Mouse (Mus musculus) intestine, embryonic 15.5 days (tissue): ENCODE measurements around the gene Ror1. TPM values are rescaled to one million over a fixed set of nuclear protein-coding genes. Genes with fewer than 3 reads are reported as not detected.

Experiments used
- ATAC-seq: fragments of 200-750 bp; cut with Nextera tagmentation; 2 replicates; pipeline ENCODE4 v1.8.0; 2017; ENCODE audit warnings: moderate TSS enrichment, moderate library complexity
- H3K27ac ChIP-seq: fragments of 300-500 bp; sonication (generic); 2 replicates; pipeline ENCODE4 v1.5.1; 2015; ENCODE audit warnings: mild to moderate bottlenecking, inconsistent platforms
- H3K27me3 ChIP-seq: fragments of 300-500 bp; sonication (generic); replicated peaks from 2 replicates; pipeline ENCODE4 v1.6.1; 2015; ENCODE audit warnings: inconsistent platforms
- H3K36me3 ChIP-seq: fragments of 300-500 bp; sonication (generic); 2 replicates; pipeline ENCODE4 v1.6.1; 2015; ENCODE audit warnings: inconsistent platforms
- H3K4me1 ChIP-seq: fragments of 300-500 bp; sonication (generic); replicated peaks from 2 replicates; pipeline ENCODE4 v1.6.1; 2015; ENCODE audit warnings: inconsistent platforms
- H3K4me2 ChIP-seq: fragments of 300-500 bp; sonication (generic); replicated peaks from 2 replicates; pipeline ENCODE4 v1.6.1; 2015; ENCODE audit warnings: mild to moderate bottlenecking, inconsistent platforms
- H3K4me3 ChIP-seq: fragments of 300-500 bp; sonication (generic); replicated peaks from 2 replicates; pipeline ENCODE4 v1.5.1; 2015; ENCODE audit warnings: inconsistent platforms
- H3K9ac ChIP-seq: fragments of 300-500 bp; sonication (generic); 2 replicates; pipeline ENCODE4 v1.6.1; 2015; ENCODE audit warnings: inconsistent platforms
- H3K9me3 ChIP-seq: fragments of 300-500 bp; sonication (generic); 2 replicates; pipeline ENCODE4 v1.6.1; 2016; ENCODE audit warnings: inconsistent platforms
- WGBS: fragments of 180-500 bp; shearing (Covaris S2); methylation state at CpG from one replicate; pipeline ENCODE4 v1.1.7; 2015; 5-methylcytosine and 5-hydroxymethylcytosine counted together
- polyA plus RNA-seq: library from polyadenylated mRNA; unstranded; fragments of >200 nt; fragmentation: Nextera tagmentation; extraction: Ambion mirVana; gene quantifications from 2 replicates; pipeline ENCODE4 v1.2.1, GENCODE M21; 2015

The Ror1 gene
- polyA plus RNA-seq, 1 experiment from 2014 or later = 9.3 TPM

DNA sequence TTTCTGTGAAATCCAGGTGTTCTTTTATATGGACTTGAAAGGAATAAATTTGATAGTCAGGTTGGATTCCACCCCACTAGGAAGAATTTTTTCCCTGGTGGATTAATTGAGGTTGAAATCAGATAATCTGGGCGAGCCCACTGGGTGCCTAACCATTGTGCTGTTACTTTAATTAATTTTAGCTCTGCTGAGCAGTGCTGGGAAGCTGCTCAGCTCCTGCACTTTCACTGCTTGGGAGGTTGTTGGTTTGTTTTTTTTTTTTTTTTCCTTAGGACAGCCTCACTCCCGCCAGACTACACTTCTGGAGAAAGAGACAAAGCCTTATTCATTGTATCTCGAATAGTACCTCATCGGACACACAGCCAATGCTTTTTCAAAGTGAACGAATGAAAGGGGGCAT lies 75.2 kb downstream of the Ror1 start:
- WGBS = 56% methylated on average over 5 of the region's 5 CpGs
- no peak for ATAC-seq
- no peak overlapping the region for H3K4me3 ChIP-seq
- H3K27me3 ChIP-seq = no peaks in the 10 kb centered on the region
- no peak overlapping the region for H3K9ac ChIP-seq
- peaks cover 23% of the 10 kb centered on the region for H3K4me1 ChIP-seq
- no peak overlapping the region for H3K27ac ChIP-seq
- no peak overlapping the region for H3K4me2 ChIP-seq
- no peaks in the 10 kb centered on the region for H3K36me3 ChIP-seq
- H3K9me3 ChIP-seq = no peaks in the 10 kb centered on the region

DNA sequence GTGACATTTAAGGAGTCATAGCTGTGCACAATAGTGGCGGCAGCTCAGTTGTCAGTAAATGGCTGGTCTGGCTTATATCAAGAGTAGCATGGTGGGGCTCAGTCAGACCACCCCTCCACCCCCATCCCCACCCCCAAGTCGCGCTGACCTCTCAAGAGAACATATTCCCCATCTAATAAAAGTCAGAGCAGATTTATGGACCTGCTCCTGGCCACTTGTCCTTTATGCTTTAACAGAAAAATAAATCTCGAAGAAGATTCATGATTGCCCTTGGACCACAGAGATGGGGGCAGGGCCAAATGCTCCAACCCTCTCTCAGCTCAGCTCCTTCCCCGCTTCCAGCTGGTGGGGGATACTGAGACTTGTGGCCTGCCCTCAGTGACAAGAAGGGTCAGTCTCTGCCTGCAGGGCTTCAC lies 75.9 kb downstream of the Ror1 start:
- Histone ChIP-seq H3K27me3 (no peaks in the 10 kb centered on the region), H3K4me2 (no peak overlapping the region), H3K27ac (no peak overlapping the region), H3K4me3 (no peak overlapping the region), H3K4me1 (peaks cover 23% of the 10 kb centered on the region), H3K9me3 (no peaks in the 10 kb centered on the region), H3K9ac (no peak overlapping the region), H3K36me3 (no peaks in the 10 kb centered on the region)
- ATAC-seq = no peak
- 27% methylated on average over 5 of the region's 5 CpGs for WGBS

DNA sequence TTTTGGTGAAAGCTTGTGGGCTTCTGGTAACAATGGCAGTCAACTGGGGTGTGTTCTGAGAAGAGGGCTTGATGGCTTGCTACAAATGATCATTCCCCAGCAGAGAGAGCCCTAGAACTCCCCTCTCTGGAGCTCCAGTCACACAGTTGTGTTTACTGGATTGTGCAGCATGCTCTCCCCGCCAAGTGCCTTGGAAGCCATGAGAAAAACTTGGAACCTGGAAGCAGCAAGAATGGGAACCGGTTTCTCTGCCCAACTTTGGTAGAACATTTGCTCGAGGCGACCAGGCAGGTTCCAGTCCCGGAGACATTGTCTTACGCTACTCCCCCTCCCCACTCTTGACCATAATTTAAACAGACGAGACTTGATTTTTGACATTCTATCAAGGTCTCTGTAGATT lies 80.0 kb downstream of the Ror1 start:
- H3K9ac ChIP-seq = no peak overlapping the region
- H3K27ac ChIP-seq = no peak overlapping the region
- no peaks in the 10 kb centered on the region for H3K27me3 ChIP-seq
- no peak for ATAC-seq
- 86% methylated on average over 7 of the region's 7 CpGs for WGBS
- H3K4me2 ChIP-seq = no peak overlapping the region
- 0 out of 2 replicates have a peak, but pooled peaks cover 7% of the 10 kb centered on the region for H3K4me1 ChIP-seq
- H3K36me3 ChIP-seq = no peaks in the 10 kb centered on the region
- H3K4me3 ChIP-seq = no peak overlapping the region
- no peaks in the 10 kb centered on the region for H3K9me3 ChIP-seq

DNA sequence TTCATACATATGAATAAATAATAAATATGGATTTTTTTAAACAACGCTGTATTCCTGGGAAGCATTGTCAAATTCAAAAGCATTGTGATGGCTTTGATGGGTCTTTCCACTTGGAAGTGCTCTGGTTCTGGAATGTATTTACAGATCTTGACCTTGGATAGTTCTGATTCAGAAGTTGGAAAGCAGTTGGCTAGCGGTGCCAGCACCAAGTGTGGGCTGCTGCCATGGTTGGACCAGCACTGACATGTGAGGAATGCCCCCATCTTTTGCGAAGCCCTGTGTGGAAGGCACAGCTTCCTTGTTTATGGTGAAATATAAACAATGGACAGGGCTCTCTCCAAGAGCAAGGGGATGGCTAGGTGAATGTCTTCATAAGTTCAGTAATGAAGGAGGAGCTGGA lies 82.7 kb downstream of the Ror1 start:
- Histone ChIP-seq H3K27ac (no peak overlapping the region), H3K36me3 (no peaks in the 10 kb centered on the region), H3K4me1 (no peaks in the 10 kb centered on the region), H3K9me3 (no peaks in the 10 kb centered on the region), H3K9ac (no peak overlapping the region), H3K4me2 (no peak overlapping the region), H3K27me3 (no peaks in the 10 kb centered on the region), H3K4me3 (no peak overlapping the region)
- no peak for ATAC-seq
- WGBS = 58% methylated on average over 3 of the region's 3 CpGs

DNA sequence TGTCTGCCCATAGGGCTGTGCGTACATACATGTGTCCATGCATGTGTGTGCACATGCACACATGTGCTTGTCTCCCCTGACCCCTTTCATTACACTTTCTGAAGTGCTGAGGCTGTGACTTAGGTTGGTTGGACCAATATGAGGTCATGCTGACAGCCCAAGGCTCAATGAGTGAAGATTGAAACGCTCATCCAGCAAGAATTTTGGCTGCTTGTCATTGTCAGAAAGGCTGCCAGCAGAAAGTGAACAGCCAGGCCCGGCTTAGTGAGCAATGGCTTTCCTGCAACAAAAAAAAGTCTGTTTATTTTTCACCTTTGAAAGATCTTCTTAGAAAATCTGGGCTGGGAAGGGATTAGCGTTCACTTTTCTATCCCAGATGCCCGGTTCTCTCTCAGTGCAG lies 86.1 kb downstream of the Ror1 start:
- 54% methylated on average over 5 of the region's 5 CpGs for WGBS
- no peak overlapping the region for H3K9ac ChIP-seq

DNA sequence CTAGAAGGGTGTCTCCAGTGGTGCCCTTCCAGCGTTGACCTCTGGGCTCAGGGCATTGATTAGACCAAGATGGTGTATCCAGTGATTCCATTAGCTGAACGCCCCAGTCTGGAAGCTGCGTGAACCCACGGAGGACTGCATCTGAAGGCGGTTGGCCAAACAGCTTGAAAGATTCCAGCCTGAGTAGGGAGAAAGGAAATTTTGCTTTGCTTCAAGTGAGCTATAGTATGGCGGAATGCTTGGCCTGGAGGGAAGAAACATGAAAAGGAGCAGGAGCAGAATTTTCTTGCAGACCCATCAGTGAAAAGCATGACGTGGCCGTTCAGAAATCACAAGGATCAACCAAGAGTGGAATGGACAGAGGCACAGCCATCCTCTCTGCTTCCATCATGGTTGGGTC lies 91.2 kb downstream of the Ror1 start:
- Histone ChIP-seq H3K9ac (no peak overlapping the region), H3K4me2 (no peak overlapping the region), H3K27me3 (no peaks in the 10 kb centered on the region), H3K4me3 (no peak overlapping the region), H3K36me3 (no peaks in the 10 kb centered on the region), H3K9me3 (no peaks in the 10 kb centered on the region), H3K27ac (no peak overlapping the region), H3K4me1 (peaks cover 11% of the 10 kb centered on the region)
- no peak for ATAC-seq
- 93% methylated on average over 8 of the region's 8 CpGs for WGBS

More for the DNA sequence above, 86.1 kb downstream of the Ror1 start:
- H3K4me2 ChIP-seq = no peak overlapping the region
- no peaks in the 10 kb centered on the region for H3K9me3 ChIP-seq
- ATAC-seq = no peak
- no peaks in the 10 kb centered on the region for H3K4me1 ChIP-seq
- H3K27ac ChIP-seq = no peak overlapping the region
- no peak overlapping the region for H3K4me3 ChIP-seq
- no peaks in the 10 kb centered on the region for H3K27me3 ChIP-seq
- no peaks in the 10 kb centered on the region for H3K36me3 ChIP-seq

DNA sequence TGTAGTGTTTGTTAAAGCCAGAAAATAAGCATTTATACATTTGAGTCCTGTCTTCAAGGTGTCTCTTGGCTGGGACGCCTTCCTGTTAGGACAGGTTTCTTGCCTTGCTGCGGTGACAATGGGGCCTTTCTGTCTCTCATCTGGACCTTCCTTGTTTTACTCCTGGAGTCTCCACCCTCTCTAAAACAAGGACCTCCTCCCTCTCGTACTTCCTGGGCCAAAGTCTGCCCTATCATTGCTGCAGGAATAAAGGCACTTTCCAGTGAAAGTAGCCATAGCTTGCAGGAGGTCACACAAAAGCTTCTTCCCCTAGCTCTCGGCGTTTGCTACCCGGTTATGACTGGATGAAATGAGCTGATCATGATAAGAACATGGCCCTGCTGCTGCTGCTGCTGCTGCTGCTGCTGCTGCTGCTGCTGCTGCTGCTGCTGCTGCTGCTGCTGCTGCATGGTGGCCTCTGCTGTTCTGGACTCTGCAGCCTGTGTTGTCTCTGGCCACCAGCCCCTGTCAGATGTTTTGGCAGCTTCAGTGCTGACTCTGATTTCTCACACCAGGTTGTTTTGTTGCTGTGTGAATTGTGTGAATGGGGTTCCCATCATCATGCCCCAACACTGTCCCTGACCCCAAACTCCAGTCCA lies 92.1 kb downstream of the Ror1 start:
- peak; percentile 85 for ATAC-seq
- WGBS = 34% methylated on average over 6 of the region's 6 CpGs
- no peaks in the 10 kb centered on the region for H3K27me3 ChIP-seq
- H3K4me2 ChIP-seq = peak overlapping the region; percentile 33; the same call in 1 of the 2 replicates
- no peaks in the 10 kb centered on the region for H3K9me3 ChIP-seq
- H3K4me3 ChIP-seq = no peak overlapping the region
- peaks cover 11% of the 10 kb centered on the region for H3K4me1 ChIP-seq
- H3K9ac ChIP-seq = no peak overlapping the region
- no peaks in the 10 kb centered on the region for H3K36me3 ChIP-seq
- H3K27ac ChIP-seq = peak overlapping the region; percentile 82

DNA sequence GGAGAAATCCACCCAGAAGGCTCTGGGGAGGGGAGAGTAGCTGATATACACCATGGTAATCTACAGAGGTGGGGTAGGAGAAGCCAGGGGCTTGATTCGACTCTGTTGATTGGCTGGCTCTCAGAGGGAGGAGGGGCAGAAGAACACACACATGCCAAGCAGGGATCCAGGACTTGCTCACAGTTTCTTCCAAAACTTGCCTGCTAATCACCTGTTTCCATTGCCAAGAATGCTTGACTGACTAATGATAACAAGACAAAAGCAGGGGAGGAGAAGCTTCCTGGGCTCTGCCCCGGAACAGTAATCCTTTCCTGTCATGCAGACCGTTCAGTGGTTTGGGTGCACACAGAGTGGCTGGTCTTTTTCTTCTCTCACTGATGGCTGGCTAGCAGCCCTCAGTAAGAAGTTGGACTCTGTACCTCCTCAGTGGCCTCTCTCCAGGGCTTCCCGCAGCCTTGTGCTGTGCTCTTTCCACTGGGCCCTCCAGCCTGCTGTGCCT lies 92.7 kb downstream of the Ror1 start:
- H3K27ac ChIP-seq = peak overlapping the region; percentile 82
- 18% methylated on average over 4 of the region's 4 CpGs for WGBS

DNA sequence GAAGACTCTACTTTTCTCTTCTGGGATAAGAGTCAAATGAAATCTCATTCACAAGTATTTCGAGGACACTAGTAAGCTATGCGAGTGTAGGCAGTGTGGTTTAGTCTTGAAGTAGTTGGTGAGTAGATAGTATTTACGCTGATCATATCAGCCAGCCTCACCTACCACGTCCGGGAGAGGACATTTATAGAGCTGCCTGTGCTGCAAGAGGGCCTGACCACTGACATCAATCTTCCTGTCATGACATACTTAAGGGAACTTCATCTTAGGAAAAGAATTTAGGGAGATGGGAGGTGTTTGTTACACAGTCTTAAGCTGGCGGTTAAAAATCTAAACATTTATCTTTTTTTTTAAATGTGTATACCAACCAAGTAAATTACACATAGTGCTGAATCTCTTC lies 95.9 kb downstream of the Ror1 start:
- Histone ChIP-seq H3K9me3 (no peaks in the 10 kb centered on the region), H3K9ac (no peak overlapping the region), H3K4me3 (no peak overlapping the region), H3K27ac (no peak overlapping the region), H3K4me1 (peaks cover 16% of the 10 kb centered on the region), H3K27me3 (no peaks in the 10 kb centered on the region), H3K4me2 (no peak overlapping the region), H3K36me3 (no peaks in the 10 kb centered on the region)
- 59% methylated on average over 6 of the region's 6 CpGs for WGBS
- ATAC-seq = no peak

More for the DNA sequence above, 92.7 kb downstream of the Ror1 start:
- Histone ChIP-seq H3K9ac (no peak overlapping the region), H3K36me3 (no peaks in the 10 kb centered on the region), H3K4me1 (peaks cover 13% of the 10 kb centered on the region), H3K4me3 (no peak overlapping the region), H3K4me2 (no peak overlapping the region), H3K27me3 (no peaks in the 10 kb centered on the region), H3K9me3 (no peaks in the 10 kb centered on the region)
- ATAC-seq = peak; percentile 85

DNA sequence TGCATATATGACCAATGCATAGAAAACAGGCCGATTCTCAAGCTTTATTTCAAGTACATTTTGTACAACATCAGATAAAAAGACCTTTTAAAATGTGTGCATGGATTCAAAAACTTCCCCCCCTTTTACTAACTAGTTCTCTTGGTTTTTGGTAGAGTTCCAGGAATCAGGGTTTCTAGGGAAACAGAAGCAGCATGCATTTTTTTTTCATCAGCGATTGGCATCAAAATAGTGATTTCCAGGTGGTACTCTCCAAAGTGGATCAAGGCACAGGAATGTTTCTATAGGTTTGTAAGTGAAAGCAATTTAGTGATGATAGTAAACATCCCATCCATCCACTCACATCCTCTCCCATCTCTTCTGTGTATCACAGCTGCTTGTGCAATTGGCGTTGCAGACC lies 98.5 kb downstream of the Ror1 start:
- H3K4me1 ChIP-seq = 0 out of 2 replicates have a peak, but pooled peaks cover 5% of the 10 kb centered on the region
- no peak overlapping the region for H3K27ac ChIP-seq
- no peaks in the 10 kb centered on the region for H3K36me3 ChIP-seq
- no peak overlapping the region for H3K4me2 ChIP-seq
- no peak overlapping the region for H3K4me3 ChIP-seq
- WGBS = 61% methylated on average over 3 of the region's 3 CpGs
- H3K9me3 ChIP-seq = no peaks in the 10 kb centered on the region
- H3K27me3 ChIP-seq = no peaks in the 10 kb centered on the region
- H3K9ac ChIP-seq = no peak overlapping the region
- ATAC-seq = no peak

DNA sequence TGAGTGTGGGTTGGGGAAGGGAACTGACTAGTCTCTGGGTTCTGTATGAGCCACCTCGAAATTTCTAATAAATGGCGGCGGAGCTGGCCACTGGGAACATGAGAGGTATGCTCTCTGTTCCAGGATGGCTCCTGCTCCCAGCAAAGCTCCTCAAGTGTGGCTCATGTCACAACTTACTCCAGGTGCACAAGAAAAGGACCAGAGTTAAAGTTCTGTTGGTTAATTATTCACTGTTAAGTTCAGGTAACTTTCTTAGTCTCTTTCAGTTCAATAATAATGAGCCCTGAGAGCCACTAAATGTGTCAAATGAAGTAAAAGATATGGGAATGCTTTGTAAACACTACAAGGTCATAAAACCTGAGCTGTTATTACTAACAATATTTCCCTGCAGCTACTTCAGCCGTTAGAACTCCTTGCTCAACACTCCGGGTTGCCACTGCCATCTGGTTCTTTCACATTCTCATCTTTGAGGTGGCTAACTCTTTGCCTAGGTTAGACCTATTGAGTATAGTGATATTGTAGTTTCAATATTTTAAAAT lies 100.7 kb downstream of the Ror1 start:
- no peak overlapping the region for H3K4me2 ChIP-seq
- no peak overlapping the region for H3K9ac ChIP-seq
- 0 out of 2 replicates have a peak, but pooled peaks cover 5% of the 10 kb centered on the region for H3K4me1 ChIP-seq
- no peak overlapping the region for H3K4me3 ChIP-seq
- no peaks in the 10 kb centered on the region for H3K36me3 ChIP-seq
- no peak overlapping the region for H3K27ac ChIP-seq
- 47% methylated on average over 5 of the region's 5 CpGs for WGBS
- H3K27me3 ChIP-seq = no peaks in the 10 kb centered on the region
- ATAC-seq = peak; percentile 75
- no peaks in the 10 kb centered on the region for H3K9me3 ChIP-seq

DNA sequence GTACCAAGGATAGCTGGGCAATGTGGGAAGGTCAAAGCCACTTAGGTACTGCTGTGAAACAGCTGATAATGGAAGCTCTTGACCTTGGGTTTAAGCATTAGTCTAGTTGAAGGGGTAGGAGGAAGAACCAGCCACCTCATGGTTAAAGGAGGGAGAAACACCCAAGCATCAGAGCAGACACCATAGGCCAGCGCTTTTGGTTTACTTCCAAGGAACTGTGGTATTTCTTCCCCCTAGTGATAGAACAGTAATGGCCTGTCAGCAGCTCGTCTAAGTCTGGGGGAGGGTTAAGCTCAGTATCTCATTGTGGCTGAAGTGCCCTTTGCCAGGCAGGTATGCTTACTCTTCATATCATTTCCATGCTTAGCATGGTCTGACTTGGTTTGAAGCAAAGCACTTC lies 102.7 kb downstream of the Ror1 start:
- no peaks in the 10 kb centered on the region for H3K36me3 ChIP-seq
- WGBS = 64% methylated on average over 2 of the region's 2 CpGs
- no peak for ATAC-seq

DNA sequence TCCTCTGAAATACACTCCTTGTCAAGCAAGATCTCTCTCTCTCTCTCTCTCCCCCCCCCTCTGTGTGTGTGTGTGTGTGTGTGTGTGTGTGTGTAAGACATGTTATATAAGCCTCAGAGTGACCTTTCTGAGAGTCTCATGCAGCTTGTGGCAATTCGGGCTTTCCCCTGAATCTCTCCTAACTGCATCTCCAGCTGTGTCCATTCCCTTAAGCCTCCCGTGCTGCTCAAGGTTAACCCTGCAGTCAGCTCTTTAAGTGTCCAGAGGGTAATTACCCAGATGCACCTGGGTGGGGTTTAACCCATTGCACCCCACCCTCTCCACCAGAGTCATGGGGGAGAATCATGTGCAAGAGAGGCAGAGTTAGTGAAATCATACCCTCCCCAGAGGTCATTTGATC lies 105.7 kb downstream of the Ror1 start:
- H3K27ac ChIP-seq = no peak overlapping the region
- H3K9me3 ChIP-seq = no peaks in the 10 kb centered on the region
- H3K4me2 ChIP-seq = no peak overlapping the region
- no peaks in the 10 kb centered on the region for H3K27me3 ChIP-seq
- 29% methylated on average over 2 of the region's 2 CpGs for WGBS
- ATAC-seq = no peak
- H3K4me1 ChIP-seq = no peaks in the 10 kb centered on the region
- no peaks in the 10 kb centered on the region for H3K36me3 ChIP-seq
- no peak overlapping the region for H3K4me3 ChIP-seq
- no peak overlapping the region for H3K9ac ChIP-seq

More for the DNA sequence above, 102.7 kb downstream of the Ror1 start:
- Histone ChIP-seq H3K9ac (no peak overlapping the region), H3K27me3 (no peaks in the 10 kb centered on the region), H3K4me3 (no peak overlapping the region), H3K4me1 (0 out of 2 replicates have a peak, but pooled peaks cover 3% of the 10 kb centered on the region), H3K27ac (no peak overlapping the region), H3K4me2 (no peak overlapping the region), H3K9me3 (no peaks in the 10 kb centered on the region)
